Mouse (Mus musculus): Measurements from ENCODE around the gene Lhx9.

The Lhx9 gene

GRCm38 (mm10) chr1:138839809-138840430, 8.5 kb downstream of the Lhx9 start:
- no peak for DNase-seq (ENCODE audit: low spot score in 2 of 2)

GRCm38 (mm10) chr1:138839291-138839690, 9.1 kb downstream of the Lhx9 start:
- DNase-seq (ENCODE audit: low spot score in 2 of 2): no peak

GRCm38 (mm10) chr1:138837786-138838743, 10.3 kb downstream of the Lhx9 start:
- DNase-seq (ENCODE audit: low spot score in 2 of 2): no peak

DNA sequence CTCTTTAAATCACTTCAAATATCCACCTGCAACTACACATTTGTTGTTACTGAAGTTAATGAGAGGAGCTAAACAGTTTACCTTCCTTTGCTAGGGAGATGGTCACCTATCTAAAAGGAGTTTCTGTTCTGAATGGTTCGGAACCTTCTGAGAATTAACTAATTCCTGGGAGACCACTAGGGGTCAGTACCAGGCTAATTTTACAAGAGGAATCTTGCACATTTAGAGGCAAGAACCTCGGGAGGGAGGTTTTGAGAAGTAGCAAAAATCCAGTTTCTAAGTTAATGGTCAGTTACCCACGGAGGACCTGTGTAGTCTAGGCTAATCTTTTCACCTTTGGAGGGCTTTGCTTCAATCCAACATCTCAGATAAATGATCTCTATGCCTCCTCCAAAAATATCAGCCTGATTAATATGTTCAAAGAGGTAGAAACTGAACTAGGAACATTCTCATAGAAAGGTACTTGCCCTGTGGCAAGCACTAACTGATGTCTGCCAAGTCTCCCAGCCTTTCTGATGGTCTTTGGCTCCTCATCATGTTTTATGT, 12.9 kb downstream of the Lhx9 start:
- no peak for DNase-seq (ENCODE audit: low spot score in 2 of 2)

GRCm38 (mm10) chr1:138831309-138831708, 17.1 kb downstream of the Lhx9 start:
- DNase-seq (ENCODE audit: low spot score in 2 of 2): no peak

DNA sequence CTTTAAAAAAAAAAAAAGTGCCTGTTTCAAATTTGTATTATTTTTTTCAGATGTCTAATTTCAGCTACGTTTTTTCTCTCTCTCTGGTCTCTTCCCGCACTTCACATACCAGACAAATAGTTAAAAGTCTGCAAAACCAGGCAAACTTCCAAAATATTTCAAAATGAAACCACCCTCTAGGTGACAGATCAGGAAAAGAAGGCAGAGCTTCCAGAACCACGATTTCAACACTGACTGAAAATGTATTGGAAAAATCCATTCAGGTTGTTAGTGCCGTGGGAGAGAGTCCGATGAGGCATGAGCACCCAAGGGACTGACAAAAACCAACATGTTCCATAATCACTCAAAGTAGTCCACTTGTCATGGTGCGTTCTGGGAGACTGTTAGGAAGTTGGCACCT, 21.5 kb downstream of the Lhx9 start:
- no peak for DNase-seq (ENCODE audit: low spot score in 2 of 2)

GRCm38 (mm10) chr1:138822985-138823322, 25.4 kb downstream of the Lhx9 start:
- no peak for DNase-seq (ENCODE audit: low spot score in 2 of 2)

DNA sequence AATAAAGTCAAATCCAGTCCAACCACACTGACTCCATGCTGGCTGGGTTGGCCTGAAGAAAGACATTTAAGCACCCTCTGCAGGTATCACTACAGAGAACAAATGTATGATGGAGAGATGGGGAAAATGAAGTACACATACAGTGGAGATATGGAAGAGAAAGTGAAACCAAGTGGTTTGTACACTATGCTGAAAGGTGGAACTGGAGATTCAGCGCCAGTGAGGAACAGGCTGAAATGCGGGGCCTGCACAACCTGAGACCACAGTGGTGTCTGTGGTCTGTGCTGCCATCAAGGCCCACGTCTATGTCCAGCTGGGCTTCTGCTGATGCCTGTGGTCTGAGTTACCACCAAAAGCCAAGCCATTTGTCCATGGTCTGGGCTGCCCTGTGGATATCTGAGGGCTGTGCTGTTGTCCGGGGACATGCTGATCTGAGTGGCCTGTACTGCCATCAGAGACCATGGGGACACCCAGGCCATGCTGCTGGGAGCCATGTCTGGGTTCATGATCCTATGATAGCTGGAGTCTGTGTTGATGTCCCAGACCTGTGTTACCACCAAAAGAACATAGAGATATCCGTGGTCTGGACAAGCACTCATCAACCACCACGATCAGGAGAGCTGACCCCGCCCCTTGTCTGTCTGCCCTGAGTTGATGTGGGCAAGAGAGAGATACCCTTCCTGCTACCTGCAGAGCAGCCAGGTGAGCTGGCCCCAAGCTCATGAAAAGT, 26.0 kb downstream of the Lhx9 start:
- no peak for DNase-seq (ENCODE audit: low spot score in 2 of 2)

DNA sequence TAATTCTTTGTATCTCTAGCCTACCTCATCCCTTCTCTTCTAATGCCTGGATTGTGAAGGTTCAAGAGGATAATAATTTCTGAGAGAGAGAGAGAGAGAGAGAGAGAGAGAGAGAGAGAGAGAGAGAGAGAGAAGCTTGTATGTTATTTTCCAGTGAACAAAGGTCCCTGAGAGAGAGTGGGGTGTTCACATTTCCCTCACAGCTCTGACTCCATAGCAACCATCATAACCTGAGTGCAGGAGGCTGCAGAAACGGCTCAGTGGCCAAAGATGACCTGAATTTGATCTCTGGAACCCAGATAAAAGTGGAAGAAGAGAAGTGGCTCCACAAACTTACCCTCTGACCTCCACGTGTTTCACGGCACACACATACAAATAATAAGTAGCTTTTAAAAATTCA, 46.6 kb downstream of the Lhx9 start:
- DNase-seq (ENCODE audit: low spot score in 2 of 2): no peak

- no peak for DNase-seq (ENCODE audit: low spot score in 2 of 2)
These were observed 47.1 kb downstream of the Lhx9 start for GRCm38 (mm10) chr1:138801296-138801695.

DNA sequence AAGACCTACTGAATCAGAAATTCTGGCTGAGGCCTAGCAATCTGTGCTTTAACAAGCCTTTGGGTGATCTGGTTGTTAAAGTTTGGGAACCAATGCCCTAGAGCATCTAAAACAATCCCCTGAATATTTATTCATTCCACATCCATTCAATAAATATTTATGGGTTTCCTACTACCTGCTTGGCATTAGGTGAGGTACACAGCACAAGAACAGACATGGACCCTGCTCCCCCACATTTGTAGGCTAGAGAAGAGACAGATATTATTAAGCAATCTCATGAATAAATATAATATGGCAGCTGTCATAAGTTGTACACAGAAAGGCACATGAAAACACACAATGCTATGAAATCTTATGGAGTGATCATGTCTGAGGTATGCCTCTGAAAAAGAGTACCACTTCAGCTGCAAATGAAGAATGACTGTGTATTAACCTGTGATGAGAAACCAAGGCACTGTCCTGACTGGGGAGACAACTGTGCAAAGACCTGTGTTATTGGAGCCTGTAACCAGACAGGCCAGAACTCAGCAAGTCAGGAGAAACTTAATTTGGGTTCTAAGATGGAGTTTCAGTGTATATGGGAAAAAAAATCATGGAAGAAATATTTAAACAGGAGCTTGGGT, 48.6 kb downstream of the Lhx9 start:
- no peak for DNase-seq (ENCODE audit: low spot score in 2 of 2)

- no peak for DNase-seq (ENCODE audit: low spot score in 2 of 2)
These were observed 50.3 kb downstream of the Lhx9 start for GRCm38 (mm10) chr1:138798110-138798509.

GRCm38 (mm10) chr1:138785856-138786255, 62.5 kb downstream of the Lhx9 start:
- no peak for DNase-seq (ENCODE audit: low spot score in 2 of 2)

DNA sequence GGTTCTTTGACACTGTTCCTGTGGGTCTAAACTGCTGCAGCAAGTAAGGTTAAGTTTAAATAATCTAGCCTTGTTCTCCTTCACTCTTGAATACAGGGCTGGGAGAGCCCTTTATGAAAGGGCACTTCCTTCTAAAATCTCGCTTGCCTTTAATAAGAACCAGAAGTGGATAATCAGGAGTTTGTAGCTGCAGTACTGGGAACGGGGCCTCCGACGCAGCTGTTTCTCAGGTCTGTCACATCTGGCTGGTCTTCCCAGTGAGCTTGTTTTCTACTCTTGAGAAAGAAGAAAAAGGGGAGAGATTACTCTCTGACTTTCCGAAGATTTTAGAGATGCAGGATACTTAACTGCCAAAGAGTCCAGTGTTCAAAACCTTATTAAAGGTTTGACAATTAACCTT, 64.4 kb downstream of the Lhx9 start:
- DNase-seq (ENCODE audit: low spot score in 2 of 2): no peak

Measured in right cerebral cortex, postnatal 36 days (tissue).